Mouse (Mus musculus): ENCODE data around the gene Setd1a.
"Not testable (repeated sequence)": the region's sequence is repeated elsewhere in the genome, so short reads cannot be mapped to it uniquely, and the experiment has no call there.

Setd1a gene

GRCm38 (mm10) chr7:127766851-127767609 is 9.4 kb upstream of the Setd1a start:
- DNase-seq (ENCODE audit: low spot score in 2 of 2) = no peak

DNA sequence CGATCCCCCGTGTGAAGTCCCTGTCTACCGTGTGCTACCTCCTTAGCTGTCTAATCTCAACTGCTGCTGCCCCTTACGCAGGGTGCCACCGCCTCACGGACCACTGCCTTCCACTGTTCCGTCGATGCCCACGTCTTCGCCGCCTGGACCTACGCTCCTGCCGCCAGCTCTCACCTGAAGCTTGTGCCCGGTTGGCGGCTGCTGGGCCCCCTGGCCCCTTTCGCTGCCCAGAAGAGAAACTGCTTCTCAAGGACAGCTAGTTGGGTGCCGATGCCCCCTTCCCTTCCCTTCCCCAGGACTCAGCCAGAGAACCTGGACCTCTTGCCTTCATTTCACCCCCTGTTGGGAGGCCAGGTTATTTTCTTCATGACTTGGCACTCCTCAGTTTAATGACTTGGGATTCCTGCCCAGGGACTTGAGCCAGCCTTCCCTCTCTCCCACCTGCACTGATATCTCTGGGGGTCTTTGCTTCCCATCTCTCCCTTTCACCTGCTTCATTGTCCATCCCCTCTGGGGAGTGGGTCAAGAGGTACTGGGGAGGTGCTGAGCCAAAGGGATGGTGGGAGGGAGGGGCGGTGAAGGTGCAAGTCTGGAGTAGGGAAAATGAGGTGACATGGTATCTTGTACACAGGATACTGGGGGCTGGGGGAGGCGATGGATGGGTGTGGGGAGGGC is 8.7 kb upstream of the Setd1a start:
- DNase-seq (ENCODE audit: low spot score in 2 of 2) = no peak

DNA sequence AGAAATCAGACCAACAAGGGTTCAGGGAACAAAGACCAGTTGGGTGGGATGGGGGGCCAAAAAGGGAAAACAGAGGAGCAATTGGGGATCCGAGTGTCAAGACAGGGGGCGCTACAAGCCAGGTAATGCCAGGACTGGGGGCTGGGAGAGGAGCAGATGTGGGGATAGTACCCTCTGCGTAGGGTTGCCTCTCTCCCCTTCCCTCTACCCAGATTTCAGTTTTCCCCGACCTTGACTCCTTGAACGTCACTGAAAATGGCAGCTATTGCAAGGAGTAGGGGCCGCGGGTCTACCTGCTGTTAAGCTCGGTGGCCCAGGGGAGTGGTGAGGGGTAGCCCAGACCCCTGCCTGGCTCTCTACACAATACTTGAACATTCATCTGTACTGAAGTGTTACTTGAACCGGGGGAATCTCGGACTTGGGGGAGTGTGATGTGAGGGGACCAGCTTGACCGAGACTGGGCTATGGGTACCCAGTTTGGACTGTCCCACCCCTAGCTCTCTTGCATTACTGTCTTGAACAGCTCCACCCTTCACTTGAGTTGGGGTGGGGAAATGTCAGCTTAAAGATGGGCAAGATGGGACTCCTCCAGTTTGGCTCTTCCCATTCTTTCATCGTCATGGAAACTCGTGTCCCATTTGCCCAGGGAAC is 8.0 kb upstream of the Setd1a start:
- no peak for DNase-seq (ENCODE audit: low spot score in 2 of 2)

DNA sequence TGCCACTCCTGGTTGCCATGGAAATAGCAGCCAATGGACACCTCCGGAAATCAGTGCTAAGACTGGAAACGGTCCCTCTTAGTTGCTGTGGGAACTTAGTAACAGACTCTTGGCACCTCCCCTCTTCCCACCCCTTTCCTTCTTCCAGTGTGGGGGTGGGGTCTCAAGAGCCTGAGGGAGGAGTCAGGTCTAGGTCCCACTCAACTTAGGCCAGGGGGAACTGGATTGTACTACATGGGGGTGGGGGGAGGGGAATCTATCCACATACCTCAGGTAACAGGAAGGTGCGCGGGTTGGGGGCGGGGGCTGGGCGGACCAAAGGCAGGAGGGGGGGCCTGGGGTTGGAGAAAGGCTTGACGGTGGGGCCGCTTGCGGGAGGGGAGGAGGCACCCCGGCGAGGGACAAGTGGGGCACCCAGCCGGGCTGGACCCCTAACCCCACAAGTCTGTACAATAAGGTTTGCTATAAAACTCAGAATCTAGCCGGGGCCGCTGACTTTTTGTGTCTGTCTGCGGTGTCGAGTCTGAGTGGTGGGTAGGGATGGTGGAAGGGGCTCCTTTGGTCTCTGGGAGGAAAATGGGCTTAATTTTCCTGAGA is 7.4 kb upstream of the Setd1a start:
- peak; percentile 95 to 97 for DNase-seq (ENCODE audit: low spot score in 2 of 2)

DNA sequence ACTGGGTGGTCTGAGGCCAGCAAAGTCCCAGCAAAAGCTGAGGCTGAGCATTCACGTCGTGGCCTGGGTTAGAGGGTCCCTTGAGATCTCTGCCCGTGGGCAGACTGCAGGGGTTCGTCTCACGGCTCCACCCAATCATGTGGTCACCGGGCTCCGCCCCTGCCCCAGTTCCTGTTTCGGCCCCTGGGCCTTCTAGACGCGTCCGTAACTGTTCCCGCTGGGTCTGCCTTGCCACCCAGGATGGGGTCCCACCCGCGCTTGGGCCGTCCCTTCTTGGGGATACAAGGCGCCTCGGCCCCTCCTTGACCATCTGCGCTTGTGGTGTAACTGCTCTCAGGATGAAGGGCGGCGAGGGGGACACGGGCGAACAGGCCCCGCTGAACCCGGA is 6.8 kb upstream of the Setd1a start, which contains the start of gene Orai3:
TSS of gene Orai3 (plus strand) at position 165 of the 388 bp plus-strand sequence.
- DNase-seq (ENCODE audit: low spot score in 2 of 2) = peak; percentile 72 to 76

- DNase-seq (ENCODE audit: low spot score in 2 of 2) = no peak
Measured at GRCm38 (mm10) chr7:127770039-127770905, 6.2 kb upstream of the Setd1a start.

DNA sequence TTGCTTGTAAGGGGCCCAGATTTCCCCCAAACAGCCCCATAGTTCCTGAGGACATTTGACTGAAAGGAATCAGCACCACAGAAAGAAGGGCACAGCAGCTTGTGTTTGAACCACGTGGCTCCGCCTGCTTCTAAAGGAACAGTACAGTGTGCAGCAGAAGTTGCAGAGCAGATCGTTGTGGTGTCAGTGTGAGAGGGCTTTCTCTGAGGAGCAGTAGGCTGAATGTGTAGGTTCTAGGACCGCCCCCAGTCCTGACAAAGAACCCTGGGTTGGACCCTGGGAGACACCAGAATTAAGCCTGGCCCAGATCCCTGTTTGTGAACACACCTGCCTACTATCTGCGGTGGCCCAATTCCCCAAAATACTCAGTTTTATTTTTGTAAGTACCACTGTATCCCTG is 5.2 kb upstream of the Setd1a start:
- DNase-seq (ENCODE audit: low spot score in 2 of 2) = no peak

- no peak for DNase-seq (ENCODE audit: low spot score in 2 of 2)
Measured at GRCm38 (mm10) chr7:127772080-127772479, 4.4 kb upstream of the Setd1a start.

- no peak for DNase-seq (ENCODE audit: low spot score in 2 of 2)
Measured at GRCm38 (mm10) chr7:127772557-127772956, 3.9 kb upstream of the Setd1a start.

DNA sequence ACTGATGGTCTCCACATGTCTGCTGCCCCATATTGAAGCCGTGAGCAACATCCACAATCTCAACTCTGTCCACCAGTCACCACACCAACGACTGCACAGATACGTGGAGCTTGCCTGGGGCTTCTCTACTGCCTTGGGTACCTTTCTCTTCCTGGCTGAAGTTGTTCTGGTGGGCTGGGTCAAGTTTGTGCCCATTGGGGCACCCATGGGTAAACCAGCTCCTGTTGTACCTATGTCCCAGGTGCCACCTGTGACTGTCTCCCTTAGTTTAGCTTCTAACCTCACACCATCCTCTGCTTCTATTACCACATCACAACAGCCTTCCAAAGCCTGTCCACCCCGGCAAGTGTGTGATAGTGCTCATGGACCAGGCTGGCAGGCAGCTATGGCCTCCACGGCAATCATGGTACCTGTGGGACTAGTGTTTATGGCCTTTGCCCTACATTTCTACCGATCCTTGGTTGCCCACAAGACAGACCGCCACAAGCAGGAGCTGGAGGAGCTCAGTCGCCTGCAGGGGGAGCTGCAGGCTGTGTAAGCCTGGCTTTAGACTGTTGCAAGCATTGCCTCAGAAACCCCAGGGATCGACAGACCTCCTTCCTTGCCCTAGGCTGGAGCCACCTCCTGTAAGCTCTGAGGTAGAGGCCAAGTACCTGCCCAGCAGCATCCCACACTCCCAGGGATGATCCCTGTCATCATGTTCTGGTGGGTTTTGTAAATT is 2.6 kb upstream of the Setd1a start:
- no peak for DNase-seq (ENCODE audit: low spot score in 2 of 2)

DNA sequence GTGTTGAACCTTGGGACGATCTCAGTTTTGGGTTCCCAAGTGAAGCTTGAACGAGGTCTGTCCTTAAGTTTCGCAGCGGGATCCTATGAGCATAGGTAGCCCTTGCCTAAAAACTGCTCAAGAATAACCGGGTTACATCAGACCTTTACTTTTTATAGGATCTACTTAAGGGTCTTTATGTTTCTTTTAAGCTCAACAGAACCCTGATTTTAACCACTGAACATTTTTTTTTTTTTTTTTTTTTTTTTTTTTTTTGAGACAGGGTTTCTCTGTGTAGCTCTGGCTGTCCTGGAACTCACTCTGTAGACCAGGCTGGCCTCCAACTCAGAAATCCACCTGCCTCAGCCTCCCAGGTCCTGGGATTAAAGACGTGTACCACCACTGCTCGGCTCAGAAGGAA is 633 bp upstream of the Setd1a start:
- not testable (repeated sequence) for DNase-seq (ENCODE audit: low spot score in 2 of 2)

DNA sequence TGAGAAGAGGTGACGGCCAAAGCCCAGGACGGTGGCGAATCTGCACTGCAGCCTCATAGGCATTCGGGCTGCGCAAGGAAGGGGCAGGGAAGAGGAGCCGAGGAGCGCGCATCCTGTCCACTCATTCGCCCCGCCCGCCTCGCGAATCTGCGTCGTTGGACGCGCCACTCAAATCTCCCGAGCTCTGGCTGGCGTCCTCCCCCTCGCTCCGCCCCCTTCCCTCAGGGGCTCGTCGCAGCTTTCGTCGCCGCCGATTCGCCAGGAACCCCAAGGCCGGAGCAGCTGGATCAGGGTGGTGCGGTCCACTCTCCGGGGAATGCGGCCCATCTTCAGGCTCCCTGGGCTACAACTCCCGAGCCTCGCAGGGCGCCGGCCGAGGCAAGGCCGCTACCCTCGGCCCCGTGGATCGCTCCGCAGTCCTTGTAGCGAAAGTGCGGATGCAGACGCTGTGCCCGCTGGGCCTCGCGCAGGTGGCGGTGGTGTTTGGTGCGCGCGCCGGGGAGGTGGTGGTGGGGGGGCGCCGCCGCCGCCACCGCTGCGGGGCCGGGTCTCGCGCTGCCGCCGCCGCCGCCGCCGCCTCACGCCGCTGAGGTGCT is 506 bp downstream of the Setd1a start:
- peak; percentile 93 to 94 for DNase-seq (ENCODE audit: low spot score in 2 of 2)

DNA sequence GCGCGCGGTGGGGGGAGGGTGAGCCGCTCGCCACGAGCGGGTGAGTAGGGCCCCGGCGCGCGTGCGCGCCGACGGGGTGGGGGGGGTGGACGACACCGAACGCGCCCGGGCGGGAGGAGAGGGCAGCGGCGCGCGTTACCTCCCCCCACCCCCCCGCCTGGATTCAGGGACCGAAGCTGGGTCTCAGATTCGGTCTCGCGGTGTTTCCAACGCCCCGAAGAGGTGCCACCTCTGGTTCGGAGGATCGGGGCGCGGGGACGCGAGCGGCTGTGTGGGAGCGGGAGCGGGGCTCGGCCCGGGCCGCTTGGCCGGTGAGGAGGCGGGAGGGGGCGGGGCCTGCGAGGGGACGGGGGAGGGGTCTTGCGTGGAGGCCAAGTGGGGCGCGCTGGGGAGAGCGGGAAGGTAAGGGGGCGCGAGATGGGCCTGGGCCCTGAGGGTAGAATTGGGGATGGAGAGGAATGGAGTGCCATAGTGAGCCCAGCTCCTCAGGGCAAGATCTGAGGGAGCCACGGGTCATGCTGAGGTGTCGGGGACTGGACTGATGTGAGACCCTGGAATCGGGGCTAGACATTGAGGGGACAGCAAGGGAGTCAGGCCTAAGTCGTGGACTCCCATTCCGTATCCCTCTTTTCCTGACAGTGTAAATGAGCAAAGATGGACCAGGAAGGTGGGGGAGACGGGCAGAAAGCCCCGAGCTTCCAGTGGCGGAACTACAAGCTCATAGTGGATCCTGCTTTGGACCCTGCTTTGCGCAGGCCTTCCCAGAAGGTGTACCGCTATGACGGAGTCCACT is 1.2 kb downstream of the Setd1a start:
- no peak for DNase-seq (ENCODE audit: low spot score in 2 of 2)

DNA sequence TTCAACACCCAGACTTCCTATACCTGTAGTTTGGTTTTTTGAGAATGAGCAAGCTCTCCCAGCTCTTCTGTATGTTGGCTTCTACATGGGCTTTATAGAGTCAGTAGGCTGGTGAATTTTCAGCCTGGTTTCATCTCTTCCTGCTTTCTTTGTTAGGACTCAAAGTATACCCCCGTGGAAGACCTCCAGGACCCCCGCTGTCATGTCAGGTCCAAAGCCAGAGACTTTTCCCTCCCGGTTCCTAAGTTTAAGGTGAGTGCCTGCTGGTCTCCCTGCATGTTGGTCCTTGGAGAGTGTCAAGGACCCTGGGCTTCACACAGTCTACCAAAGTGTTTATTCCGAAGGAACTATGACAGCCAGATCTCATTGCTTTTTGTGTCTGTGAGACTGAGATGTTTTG is 1.9 kb downstream of the Setd1a start:
- DNase-seq (ENCODE audit: low spot score in 2 of 2) = no peak

DNA sequence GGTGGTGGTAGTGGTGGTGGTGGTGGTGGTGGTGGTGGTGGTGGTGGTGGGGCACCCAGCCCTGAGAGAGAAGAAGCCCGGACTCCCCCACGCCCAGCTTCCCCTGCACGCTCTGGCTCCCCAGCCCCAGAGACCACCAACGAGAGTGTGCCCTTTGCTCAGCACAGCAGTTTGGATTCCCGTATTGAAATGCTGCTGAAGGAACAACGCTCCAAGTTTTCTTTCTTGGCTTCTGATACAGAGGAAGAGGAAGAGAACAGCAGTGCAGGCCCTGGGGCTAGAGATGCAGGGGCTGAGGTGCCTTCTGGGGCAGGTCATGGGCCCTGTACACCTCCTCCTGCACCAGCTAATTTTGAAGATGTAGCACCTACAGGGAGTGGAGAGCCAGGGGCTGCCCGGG is 8.8 kb downstream of the Setd1a start, which contains the start of gene Gm49388:
TSS of gene Gm49388 (plus strand) at position 301 of the 400 bp plus-strand sequence.
- DNase-seq (ENCODE audit: low spot score in 2 of 2) = no peak

DNA sequence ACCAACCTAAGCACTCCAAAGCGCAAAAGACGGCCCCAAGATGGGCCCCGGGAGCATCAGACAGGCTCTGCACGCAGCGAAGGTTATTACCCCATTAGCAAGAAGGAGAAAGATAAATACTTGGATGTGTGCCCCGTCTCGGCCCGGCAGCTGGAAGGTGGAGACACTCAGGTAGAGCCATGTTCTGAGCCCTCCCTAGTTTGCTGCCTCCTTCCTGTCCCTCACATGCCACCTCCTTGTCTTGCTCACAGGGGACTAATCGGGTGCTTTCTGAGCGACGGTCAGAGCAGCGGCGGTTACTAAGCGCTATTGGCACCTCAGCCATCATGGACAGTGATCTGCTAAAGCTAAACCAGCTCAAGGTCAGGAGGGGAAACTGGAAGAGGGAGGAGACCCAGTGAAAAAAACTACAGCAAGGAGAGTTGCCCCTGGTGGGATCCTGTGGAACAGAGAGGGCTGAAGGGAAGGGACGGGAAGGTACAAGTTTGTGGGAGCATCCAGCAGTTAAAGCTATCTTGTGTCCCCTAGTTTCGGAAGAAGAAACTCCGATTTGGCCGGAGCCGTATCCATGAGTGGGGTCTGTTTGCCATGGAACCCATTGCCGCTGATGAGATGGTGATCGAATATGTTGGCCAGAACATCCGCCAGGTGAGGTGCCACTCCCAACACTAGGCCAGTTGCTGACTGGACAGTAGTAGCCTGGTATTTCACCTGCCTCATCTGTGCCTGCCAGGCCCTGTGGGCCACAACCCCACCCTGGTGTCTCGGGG is 20.8 kb downstream of the Setd1a start:
- DNase-seq (ENCODE audit: low spot score in 2 of 2) = no peak

- DNase-seq (ENCODE audit: low spot score in 2 of 2) = no peak
Measured at GRCm38 (mm10) chr7:127798591-127798990, 22.1 kb downstream of the Setd1a start.

DNA sequence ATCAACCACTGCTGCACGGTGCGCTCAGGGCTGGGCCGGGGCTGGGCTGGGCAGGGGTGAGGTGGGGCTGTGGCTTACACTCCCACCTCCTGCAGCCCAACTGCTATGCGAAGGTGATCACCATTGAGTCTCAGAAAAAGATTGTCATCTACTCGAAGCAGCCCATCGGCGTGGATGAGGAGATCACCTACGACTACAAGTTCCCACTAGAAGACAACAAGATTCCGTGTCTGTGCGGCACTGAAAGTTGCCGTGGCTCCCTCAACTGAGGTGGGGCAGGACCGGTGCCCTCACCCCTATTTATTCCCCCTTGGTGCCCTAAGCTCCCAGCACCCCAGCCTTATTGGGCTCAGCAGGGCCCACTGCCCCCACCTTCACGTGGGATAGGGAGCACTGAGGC is 22.7 kb downstream of the Setd1a start:
- DNase-seq (ENCODE audit: low spot score in 2 of 2) = no peak

DNA sequence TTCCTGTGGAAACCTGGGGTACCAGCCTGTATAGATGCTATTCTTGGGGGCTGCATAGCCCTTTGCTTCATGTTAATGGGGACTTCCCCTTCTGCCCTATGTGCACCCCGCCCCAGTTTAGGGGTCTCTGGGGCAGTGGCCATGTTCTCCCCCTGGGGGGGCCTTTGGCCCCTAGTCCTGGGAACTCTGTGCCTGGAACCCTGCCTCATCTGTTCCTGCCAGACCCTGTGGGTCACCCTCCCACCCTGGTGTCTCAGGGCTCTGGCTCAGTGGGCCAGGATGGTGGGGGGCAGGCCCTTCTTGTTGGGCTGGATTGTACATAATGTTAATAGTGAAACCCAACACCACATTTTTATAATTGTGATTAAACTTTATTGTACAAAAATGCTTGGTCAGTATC is 23.3 kb downstream of the Setd1a start:
- no peak for DNase-seq (ENCODE audit: low spot score in 2 of 2)
